Mouse (Mus musculus) brain, embryonic 14.5 days (tissue): Measurements from ENCODE around the gene Ifitm2. TPM values are rescaled to one million over a fixed set of nuclear protein-coding genes. Genes with fewer than 3 reads are reported as not detected.
A peak's percentile ranks its signal among the peaks of the same experiment; 100 is the strongest.

Experiments
- DNase-seq: peaks from one replicate; pipeline ENCODE4 v3.0.0-alpha.2; 2011; ENCODE audit warnings: low read depth
- CTCF ChIP-seq: fragments of 200-500 bp; IDR thresholded peaks from 2 replicates; pipeline ENCODE4 v1.5.1; 2012; ENCODE audit warnings: inconsistent platforms, mild to moderate bottlenecking, moderate library complexity, borderline replicate concordance; ENCODE audit not compliant: insufficient read depth, insufficient read length; ENCODE audit errors: extremely low read depth
- POLR2A ChIP-seq: fragments of 200-500 bp; IDR thresholded peaks from 2 replicates; pipeline ENCODE4 v1.6.1; 2012; ENCODE audit warnings: mild to moderate bottlenecking, inconsistent platforms, borderline replicate concordance; ENCODE audit not compliant: poor library complexity, insufficient read depth, insufficient read length, severe bottlenecking; ENCODE audit errors: extremely low read depth
- polyA plus RNA-seq: library from polyadenylated mRNA; depleted of rRNA; stranded (reverse); fragments of >200 nt; gene quantifications from 2 replicates; pipeline ENCODE4 v1.2.3, GENCODE M21; 2012; rRNA removed

The Ifitm2 gene
- polyA plus RNA-seq, 1 experiment = 153 TPM

DNA sequence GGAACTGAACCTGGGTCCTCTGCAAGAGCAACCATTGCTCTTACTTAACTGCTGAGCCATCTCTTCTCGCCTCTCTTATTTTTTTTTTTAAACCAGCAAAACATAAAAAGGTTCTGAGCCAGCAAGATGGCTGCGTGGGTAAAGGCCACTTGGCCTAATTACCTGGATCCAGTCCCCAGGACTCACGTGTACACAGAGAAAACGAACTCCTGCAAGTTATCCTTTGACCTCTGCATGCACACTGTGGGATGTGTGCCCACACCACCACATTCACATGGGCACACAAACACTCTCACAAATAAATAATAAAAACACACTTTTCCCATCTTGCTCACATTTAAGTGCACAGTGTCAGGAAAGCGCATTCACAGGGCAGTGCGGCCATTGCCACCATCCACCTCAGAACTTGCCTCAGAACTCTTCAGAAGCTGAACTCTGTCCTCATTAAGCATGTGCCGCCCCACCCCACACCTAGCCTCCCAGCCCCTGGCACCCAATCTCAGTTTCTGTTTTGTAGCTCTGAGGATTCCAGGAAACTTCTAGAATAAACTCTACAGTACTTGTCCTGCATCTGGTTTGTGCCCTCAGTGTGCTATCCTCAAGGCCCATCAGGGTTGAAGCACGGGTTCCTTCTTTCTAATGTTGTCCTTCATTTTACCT lies 41.6 kb downstream of the Ifitm2 start:
- TF ChIP-seq CTCF (no peak), POLR2A (no peak)
- no peak for DNase-seq

DNA sequence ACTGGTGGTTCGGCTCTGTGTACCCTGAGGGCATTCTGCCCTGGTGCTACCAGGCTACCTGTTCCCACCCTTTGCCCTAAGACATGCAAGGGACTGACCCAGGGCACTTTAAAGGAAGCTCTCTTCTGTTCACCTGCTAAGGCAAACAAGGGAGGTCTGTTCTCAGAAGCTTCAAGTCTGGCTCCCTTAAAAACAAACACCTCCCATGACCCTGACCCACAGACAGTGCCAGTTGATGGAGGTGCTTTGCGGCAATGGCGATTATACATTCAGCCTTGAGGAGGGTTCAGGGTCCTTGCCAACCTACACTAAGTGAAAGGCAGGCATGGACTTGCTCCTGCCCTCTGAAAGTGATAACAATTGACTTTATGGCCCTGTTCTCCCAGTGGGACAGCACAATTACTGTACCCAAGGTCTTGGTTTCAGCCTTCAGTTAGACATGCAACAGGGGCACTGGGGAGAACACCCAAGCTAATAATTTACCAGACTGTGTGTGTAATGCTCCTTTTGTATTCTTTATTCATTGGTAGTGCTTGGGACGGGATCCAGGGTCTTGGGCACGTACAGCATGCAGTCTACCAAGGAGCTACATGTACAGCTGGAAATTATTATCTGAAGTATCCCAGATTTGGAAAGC lies 42.8 kb downstream of the Ifitm2 start:
- DNase-seq = no peak
- no peak for TF ChIP-seq CTCF
- no peak for TF ChIP-seq POLR2A

DNA sequence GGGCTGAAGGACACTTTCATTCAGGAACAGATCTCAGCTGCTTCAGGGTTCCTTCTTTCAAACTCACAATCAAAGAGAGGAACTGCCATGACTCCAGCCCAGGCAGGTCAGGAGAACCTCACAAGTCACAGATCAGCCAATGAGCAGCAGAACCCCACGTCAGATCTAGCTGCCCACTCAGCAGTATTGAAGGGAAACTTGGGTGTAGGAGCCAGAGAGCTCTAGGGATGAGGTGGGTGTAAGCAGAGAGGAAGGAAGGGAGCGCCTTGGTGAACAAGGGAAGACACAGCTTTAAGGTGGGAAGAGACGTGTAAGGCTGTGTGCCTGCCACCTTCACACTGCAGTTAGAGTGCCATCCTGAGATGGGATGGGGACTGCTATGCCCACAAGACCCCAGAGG lies 43.5 kb downstream of the Ifitm2 start:
- DNase-seq = no peak
- no peak for TF ChIP-seq CTCF
- no peak for TF ChIP-seq POLR2A

DNA sequence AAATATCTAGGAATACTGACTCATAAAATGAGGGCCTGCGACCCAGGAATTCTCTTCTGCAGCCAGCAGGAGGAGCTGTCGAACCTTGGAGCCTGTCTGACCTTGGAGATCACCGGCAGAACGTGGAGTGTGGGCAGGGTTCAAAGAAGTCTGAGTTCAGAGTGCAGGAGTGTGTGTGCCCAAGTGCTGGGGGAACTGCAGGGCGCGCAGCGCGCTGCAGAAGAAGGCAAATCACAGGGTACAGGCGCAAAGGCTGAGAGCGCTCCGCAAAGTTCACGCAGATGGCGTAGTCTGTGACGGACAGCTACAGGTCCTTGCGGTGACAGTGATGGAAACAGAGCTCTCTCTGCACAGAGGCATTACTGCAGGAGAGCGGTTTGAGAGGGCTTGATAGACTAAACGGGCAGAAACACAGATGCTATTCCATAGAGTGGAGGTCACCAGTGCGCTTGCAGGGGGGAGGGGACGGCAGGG lies 47.1 kb downstream of the Ifitm2 start:
- TF ChIP-seq POLR2A (no peak), CTCF (peak; percentile 86)

DNA sequence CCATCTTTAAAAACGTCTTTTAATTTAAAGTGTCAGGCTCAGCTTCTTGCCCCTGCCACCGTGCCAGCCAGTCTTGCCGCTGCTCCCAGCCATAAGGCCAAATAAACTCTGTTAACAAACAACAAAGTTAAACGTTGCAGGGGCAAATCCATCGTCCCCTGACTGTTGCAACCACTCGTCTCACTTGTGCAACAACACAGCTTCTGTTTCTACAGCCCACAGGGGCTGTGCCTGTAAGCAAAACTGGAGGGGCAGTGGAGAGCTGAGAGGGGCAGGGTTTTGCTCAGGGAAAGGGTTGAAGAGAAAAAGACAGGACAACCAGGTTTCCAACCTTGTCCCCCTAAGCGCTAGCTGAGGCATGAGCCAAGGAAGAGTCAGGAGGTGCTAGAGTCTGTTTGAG lies 47.6 kb downstream of the Ifitm2 start:
- DNase-seq = no peak
- TF ChIP-seq POLR2A (no peak), CTCF (no peak)

More for the DNA sequence above, 47.1 kb downstream of the Ifitm2 start:
- DNase-seq = peak; percentile 82

DNA sequence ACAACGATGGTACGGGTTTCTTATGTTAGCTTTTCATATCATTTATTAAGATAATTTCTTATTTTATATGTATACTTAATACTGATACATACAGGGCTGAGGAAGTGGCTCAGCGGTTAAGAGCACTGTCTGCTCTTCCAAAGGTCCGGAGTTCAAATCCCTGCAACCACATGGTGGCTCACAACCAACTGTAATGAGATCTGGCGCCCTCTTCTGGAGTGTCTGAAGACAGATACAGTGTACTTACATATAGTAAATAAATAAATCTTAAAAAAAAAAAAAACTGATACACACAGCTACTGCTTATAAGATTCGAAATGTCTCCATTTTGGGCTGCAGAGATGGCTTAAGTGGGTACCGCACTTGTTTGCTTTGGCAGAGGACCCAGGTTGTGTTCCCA lies 48.1 kb downstream of the Ifitm2 start:
- DNase-seq = no peak
- no peak for TF ChIP-seq POLR2A
- TF ChIP-seq CTCF = no peak

DNA sequence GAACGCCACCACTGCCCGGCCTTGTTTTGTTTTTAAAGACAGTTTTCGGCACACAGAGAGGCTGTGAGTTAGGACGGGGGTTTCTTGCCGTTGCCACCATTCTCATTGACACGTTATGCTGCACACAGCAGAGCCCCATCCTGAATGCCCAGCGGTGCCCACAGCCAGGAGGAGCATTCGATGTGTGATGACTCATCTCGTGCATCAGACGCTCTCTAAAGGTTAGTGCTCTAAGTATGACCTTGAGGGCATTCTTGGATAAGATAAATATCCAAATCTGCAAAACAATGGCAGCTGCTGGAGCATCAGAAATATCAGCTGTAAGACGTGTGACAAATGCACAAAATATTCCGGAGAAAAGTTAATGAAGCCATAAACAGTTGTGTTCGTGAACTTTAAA lies 48.7 kb downstream of the Ifitm2 start:
- no peak for DNase-seq
- TF ChIP-seq CTCF (no peak), POLR2A (no peak)

DNA sequence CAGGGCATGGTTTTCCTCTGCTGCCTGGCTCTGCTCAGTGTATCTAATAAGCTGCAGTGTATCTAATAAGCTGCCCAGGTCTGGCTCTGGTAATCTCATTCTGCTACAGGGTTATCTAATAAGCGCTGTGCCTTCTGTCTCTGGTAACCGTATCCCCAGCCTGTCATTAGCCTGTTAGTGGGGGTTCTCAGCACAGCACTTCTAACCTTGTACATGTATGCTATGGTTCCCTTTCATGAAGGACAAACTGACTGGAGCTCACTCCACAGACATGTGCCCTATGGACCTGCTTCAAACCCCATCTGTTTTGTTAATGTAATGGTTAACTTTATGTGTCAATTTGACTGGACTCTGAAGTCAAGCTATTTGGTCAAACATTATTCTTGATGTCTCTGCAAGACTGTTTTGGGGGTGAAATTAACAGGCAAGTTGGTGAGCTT lies 50.1 kb downstream of the Ifitm2 start:
- no peak for DNase-seq
- no peak for TF ChIP-seq CTCF
- no peak for TF ChIP-seq POLR2A

Other genes starting within 250 kb of the Ifitm2 start
- gene Cyp2e1, start 192.2 kb downstream of the Ifitm2 start, polyA plus RNA-seq = not detected in 2 replicates
- gene Syce1, start 168.1 kb downstream of the Ifitm2 start, polyA plus RNA-seq = 0.15 and 0.18 TPM in 2 replicates
- gene Zfp941, start 133.8 kb downstream of the Ifitm2 start, polyA plus RNA-seq = 7.7 and 12.8 TPM in 2 replicates
- gene Urah, start 121.0 kb downstream of the Ifitm2 start, polyA plus RNA-seq = 0.25 TPM in 1 of 2 replicates, not detected in the other
- 0.23 TPM in 1 of 2 replicates, not detected in the other for gene Scgb1c1, start 110.4 kb downstream of the Ifitm2 start, polyA plus RNA-seq
- 0.06 and 0.07 TPM in 2 replicates for gene Odf3, start 108.2 kb downstream of the Ifitm2 start, polyA plus RNA-seq
- gene Gm45785, start 99.7 kb downstream of the Ifitm2 start, polyA plus RNA-seq = 0.19 and 0.21 TPM in 2 replicates
- 103 and 106 TPM in 2 replicates for gene Ric8a, start 99.0 kb downstream of the Ifitm2 start, polyA plus RNA-seq
- gene Bet1l, start 98.4 kb downstream of the Ifitm2 start, polyA plus RNA-seq = 26.9 and 32.1 TPM in 2 replicates
- gene Psmd13, start 74.0 kb downstream of the Ifitm2 start, polyA plus RNA-seq = 138 and 146 TPM in 2 replicates
- gene Sirt3, start 73.7 kb downstream of the Ifitm2 start, polyA plus RNA-seq = 41.3 and 46.9 TPM in 2 replicates
- gene Cox8b, start 55.5 kb downstream of the Ifitm2 start, polyA plus RNA-seq = not detected in 2 replicates
- gene Nlrp6, start 35.1 kb downstream of the Ifitm2 start, polyA plus RNA-seq = 0.18 and 0.21 TPM in 2 replicates
- 13.2 and 18.9 TPM in 2 replicates for gene Pgghg, start 14.6 kb downstream of the Ifitm2 start, polyA plus RNA-seq
- gene Ifitm5, start 5.7 kb downstream of the Ifitm2 start, polyA plus RNA-seq = 0.78 and 7.3 TPM in 2 replicates
- gene Gm45717, start 50 bp downstream of the Ifitm2 start, polyA plus RNA-seq = not detected in 2 replicates
- 23.4 and 31.8 TPM in 2 replicates for gene Ifitm1, start 11.2 kb upstream of the Ifitm2 start, polyA plus RNA-seq
- gene Ifitm3, start 54.8 kb upstream of the Ifitm2 start, polyA plus RNA-seq = 13.0 and 26.1 TPM in 2 replicates
- gene Ifitm6, start 61.9 kb upstream of the Ifitm2 start, polyA plus RNA-seq = 0.73 and 0.77 TPM in 2 replicates
- not detected in 2 replicates for gene Gm17387, start 73.1 kb upstream of the Ifitm2 start, polyA plus RNA-seq
- gene B4galnt4, start 105.1 kb upstream of the Ifitm2 start, polyA plus RNA-seq = 151 and 166 TPM in 2 replicates
- gene Pkp3, start 122.2 kb upstream of the Ifitm2 start, polyA plus RNA-seq = 2.5 and 2.9 TPM in 2 replicates
- gene Sigirr, start 144.6 kb upstream of the Ifitm2 start, polyA plus RNA-seq = 1.8 and 2.1 TPM in 2 replicates
- gene Ano9, start 161.8 kb upstream of the Ifitm2 start, polyA plus RNA-seq = 0.44 and 1.4 TPM in 2 replicates
- 55.3 and 57.0 TPM in 2 replicates for gene Ptdss2, start 166.4 kb upstream of the Ifitm2 start, polyA plus RNA-seq
- 35.2 and 41.2 TPM in 2 replicates for gene Rnh1, start 216.9 kb upstream of the Ifitm2 start, polyA plus RNA-seq
- 150 and 154 TPM in 2 replicates for gene Hras, start 238.0 kb upstream of the Ifitm2 start, polyA plus RNA-seq
- gene Lrrc56, start 238.2 kb upstream of the Ifitm2 start, polyA plus RNA-seq = 19.8 and 22.8 TPM in 2 replicates